Mouse (Mus musculus): ENCODE measurements around the gene Ltbp4.

Ltbp4 gene

DNA sequence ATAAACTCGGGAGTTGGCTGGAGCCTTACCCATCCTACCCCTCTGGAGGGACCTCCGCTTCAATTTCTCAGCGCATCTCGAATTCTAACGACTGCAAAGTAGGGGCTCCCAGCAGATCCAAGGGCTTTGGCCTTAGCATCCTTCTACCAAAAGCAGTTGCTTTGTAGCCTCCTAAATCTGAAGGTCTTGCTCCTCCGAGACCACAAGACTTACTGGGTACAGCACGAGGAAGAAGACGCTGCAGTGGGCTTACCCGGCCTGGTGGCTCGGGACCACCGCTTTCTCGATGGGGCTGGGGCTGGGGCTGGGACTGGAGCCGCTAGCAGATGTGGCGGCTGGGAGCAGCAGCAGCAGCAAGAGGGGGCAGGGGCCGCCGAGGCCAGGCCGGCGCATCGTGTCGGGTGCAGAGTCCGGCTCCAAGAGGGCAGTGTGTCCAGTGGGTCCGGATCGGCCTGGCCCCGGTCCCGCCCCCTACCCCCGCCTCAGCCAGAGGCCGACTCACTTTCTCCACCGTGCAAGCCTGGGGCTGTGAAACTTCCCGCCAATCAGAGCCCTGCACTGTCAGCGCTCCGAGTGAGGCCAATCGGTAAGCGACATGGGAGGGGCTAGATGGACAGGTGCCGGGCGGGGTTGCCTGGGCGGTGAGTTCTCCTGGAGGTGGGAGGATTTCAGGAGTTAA is at the start of gene Ltbp4:
Gene Ltbp4, minus strand, starts transcription at position 518 of the 679 bp plus-strand sequence.
- DNase-seq (ENCODE audit: low spot score): no peak

DNA sequence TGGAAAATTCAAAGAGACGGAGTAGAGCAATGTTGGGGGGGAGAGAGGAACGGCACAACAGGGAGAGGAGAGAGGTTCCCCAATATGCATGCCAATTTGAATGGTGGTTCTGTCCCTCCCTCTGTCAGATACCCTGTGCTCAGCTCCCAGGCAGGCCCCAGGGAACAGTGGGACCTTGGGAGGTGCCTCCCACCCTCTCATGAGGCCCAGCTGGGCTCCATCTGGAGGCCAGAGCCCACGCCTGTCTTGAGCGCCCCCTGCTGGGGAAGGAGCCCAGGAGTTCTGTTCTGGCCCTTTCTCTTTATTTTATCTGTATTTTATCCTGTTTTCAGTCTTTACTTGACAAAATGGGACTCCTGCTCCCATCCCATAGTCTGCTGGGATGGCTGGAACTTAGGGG is 47.2 kb upstream of the Ltbp4 start:
- no peak for DNase-seq (ENCODE audit: low spot score)

- DNase-seq (ENCODE audit: low spot score): no peak
Observed at GRCm38 (mm10) chr7:27384134-27384533, 46.6 kb upstream of the Ltbp4 start.

- no peak for DNase-seq (ENCODE audit: low spot score)
Observed at GRCm38 (mm10) chr7:27383233-27383632, 45.7 kb upstream of the Ltbp4 start.

GRCm38 (mm10) chr7:27381560-27381959 is 44.1 kb upstream of the Ltbp4 start:
- no peak for DNase-seq (ENCODE audit: low spot score)

DNA sequence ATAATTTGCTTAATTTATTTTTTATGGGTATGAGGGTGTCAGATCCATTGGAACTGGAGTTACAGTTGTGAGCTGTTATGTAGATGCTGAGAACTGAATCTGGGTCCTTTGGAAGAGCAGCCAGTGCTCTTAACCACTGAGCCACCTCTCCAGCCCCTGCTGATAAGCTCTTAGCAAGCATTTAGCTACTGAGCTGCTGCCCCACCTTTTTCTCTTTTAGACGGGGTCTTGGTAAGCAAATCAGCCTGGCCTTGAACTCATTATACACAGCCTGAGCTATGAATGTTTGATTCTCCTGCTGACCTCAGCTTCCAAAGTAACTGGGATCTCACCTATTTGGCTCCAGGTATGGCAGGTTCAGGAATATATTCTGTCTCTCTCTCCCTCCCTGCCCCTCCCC is 43.5 kb upstream of the Ltbp4 start:
- DNase-seq (ENCODE audit: low spot score): no peak

- DNase-seq (ENCODE audit: low spot score): no peak
Observed at GRCm38 (mm10) chr7:27379836-27380235, 42.3 kb upstream of the Ltbp4 start.

- no peak for DNase-seq (ENCODE audit: low spot score)
Observed at GRCm38 (mm10) chr7:27378431-27378830, 40.9 kb upstream of the Ltbp4 start.

DNA sequence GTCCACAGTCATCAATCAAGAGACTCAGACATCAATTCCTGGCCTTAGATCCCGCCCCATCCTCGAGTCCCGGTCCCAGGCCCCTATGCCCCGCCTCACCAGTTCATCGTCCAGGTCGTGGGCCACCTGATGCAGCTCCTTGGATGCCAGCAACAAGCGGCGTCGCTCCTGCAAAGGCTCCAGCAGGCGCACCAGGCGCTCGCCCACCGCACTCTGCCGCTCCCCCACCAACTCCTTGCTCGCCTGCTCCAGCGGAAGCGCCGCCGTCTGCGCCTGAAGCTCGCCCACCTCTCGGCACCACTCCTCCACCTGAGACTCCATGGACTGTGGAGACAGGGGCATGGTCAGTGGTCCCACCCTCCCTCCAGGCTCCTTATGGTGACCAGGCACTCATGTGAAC is 37.8 kb upstream of the Ltbp4 start:
- DNase-seq (ENCODE audit: low spot score): no peak

DNA sequence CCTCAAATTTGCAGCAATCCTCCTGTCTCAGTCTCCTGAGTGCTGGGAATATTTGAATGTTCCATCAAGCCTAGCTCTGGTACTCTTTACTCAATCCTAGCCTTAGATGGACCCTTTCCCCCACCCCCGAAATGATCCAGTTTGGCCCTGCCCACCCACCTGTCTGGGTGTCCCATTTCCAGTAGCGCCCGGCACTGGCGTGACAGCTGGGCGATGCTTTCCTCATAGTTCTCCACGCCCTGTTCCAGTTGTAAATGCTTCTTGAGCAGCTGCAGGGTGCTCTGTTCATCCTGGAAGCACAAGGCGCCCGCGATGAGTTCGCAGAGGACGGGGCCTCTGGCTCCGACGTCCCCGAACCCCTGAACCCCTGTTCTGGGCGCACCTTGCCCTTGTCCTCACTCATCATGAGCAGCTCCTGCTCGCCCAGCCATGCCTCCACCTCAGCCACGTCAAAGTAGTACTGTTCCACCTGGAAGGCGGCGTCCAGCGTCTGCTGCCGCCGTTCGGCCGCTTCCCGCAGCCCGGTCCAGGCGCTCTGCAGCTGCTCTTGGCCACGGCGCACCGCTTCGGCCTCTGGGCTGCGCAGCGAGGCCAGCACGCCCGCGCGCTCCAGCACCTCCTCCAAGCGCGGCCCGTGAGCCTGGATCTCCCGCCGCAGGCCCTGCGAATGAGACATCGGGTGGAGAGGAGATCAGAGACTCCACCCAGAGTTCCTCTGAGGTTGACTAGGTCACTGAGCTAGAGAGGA is 34.4 kb upstream of the Ltbp4 start:
- no peak for DNase-seq (ENCODE audit: low spot score)

DNA sequence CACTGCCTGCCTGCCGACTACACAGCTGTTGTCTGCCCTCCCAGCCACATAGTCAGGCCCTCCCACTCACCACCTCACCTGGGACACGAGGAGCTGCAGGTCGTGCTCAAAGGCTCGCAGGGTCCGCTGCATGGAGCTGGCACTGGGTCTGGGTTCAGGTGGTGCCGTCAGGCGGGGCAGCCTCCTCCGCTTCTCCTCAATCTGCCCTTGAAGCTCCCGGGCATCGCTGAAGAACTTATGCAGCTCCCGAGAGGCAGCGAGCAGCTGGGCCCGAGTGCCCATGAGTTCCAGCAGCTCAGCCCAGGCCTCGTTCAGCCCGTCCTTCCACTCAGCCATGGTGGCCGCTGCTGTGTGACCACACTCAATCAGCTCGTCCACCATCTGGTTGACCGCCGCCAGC is 31.6 kb upstream of the Ltbp4 start:
- DNase-seq (ENCODE audit: low spot score): no peak

DNA sequence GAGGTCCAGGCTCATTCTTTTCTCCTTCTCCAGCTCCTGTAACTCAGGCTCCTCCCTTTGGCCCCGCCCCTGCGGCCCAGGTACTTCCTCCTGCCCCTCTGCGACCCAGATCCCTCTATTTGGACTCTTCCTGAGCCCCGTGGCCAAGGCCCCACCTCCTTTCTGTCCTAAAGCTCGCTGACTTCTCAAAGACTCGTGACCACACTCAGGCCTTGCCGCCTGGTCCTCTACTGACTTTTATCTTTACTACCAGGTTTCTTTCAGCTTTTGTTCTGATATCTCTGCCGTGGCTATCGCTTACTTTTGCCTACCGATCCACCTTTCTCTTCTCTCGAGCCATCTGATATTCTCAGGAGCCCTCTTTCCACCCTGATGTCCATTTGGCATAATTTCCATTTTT is 30.5 kb upstream of the Ltbp4 start:
- DNase-seq (ENCODE audit: low spot score): no peak

DNA sequence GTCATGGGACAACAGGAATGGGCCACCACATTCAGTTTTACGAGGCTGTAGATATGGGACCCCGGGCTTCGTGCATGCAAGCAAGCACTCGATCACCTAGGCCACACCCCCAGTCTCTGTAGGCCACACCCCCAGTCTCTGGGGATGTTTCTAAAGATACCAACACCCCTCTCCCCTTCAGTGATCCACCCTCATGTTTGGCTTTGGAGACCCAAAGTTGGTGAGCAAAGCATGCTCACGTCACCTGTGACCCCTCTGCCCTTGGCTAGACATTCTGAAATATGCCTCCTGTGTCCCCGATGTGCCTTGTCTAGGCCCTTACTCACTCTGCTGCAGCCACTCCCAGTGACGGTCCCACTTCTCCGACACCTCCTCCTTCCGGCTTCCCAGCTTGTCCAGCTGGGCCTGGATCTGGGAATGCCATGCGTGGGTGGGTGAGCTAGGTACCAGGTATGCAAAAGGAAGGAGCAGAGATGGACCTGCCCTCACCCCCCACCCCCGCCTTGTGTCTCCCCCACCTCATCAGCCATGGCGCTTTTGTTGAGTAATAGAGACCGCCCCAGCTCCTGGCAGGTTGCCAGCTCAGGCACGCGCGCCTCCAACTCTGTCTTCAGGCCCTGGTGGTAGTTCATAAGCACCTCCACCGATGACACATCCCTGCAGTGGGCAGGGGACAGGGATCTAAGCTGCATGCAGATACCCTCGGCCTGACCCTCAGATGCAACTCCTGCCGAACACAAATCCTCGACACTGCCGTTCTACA is 28.8 kb upstream of the Ltbp4 start:
- no peak for DNase-seq (ENCODE audit: low spot score)

GRCm38 (mm10) chr7:27364379-27364778 is 26.9 kb upstream of the Ltbp4 start:
- no peak for DNase-seq (ENCODE audit: low spot score)

DNA sequence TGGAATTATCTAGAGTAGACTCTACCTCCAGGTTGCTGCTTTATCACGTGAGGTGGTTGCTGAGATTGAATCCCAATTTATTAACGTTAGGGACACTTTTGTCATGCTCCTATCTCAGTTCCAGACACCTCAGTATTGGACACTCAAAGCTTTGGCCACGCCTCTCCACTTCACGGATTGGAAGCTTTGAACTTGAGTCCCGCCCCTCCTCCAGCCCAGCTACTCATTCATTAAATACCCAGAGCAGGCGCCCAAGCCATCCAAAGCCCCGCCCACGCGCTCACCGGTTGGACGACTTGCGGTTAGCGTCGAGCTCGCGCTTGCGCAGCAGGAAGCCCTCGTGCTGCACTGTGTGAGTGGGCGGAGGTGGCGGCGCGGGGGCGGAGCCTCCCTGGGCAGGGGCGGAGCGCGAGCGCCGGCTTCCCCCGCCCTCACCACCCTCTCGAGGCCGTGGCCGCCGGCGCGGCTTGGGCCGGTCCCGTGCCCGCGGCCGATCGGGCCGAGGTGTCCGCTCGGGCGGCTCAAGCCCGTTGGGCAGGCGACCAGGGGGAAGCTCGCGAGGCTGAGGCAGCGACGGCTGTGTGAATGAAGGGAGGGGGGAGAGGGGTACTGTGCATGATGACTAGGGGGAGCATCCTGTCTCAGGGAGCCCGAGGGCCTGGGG is 23.9 kb upstream of the Ltbp4 start:
- DNase-seq (ENCODE audit: low spot score): peak; percentile 93

- DNase-seq (ENCODE audit: low spot score): no peak
Observed at GRCm38 (mm10) chr7:27360749-27361148, 23.3 kb upstream of the Ltbp4 start.

DNA sequence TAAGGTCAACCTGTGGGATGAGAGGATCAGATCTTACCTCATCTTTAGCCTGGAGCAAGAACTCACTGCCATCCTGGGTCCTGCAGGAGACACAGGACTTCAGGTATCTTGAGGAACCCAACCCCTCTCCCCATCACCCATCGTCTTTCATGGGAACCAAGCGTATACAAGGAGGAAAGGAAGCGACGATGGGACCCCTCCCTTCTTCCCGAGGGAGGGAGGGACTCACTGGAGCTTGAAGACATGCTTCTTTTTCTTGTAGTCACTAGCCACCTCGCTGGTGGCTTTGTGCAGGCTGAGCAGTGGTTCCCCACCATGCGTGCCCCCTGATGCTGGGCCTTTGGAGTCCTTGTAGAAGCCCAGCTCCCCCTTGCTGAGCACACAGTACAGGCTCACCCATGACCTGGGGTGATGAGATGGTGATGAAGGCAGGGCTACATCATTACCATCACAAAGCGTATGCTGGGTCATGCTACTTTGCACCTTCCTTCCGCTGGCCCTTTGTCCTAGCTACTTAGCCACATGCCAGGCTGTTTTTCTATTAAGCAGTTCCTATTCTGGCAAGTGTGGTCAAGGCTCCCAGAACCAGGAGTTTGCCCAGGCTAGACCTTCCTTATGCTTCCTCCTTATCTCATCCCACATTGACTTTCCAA is 22.3 kb upstream of the Ltbp4 start:
- no peak for DNase-seq (ENCODE audit: low spot score)

DNA sequence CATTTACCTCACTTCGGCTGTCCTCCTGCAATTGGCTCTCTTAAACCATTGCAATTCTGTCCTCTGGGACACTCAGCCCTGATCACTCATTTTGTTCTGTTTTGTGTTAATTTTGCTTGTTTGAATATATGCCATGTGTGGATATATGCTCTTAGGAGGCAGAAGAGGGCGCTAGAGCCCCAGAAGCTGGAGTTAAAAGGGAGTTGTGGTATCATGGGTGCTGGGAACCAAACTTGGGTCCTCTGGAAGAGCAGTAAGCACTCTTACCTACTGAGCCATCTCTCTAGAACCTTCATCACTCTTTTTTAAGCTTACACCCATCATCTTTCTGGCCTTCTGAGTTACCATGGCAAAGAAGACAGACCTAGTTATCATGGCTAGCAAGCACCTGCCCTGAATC is 21.7 kb upstream of the Ltbp4 start:
- DNase-seq (ENCODE audit: low spot score): no peak

- no peak for DNase-seq (ENCODE audit: low spot score)
Observed at GRCm38 (mm10) chr7:27357595-27357978, 20.1 kb upstream of the Ltbp4 start.

GRCm38 (mm10) chr7:27356861-27357594 is 19.5 kb upstream of the Ltbp4 start, which contains the start of gene Gm20479:
Gene Gm20479, minus strand, starts transcription at chr7:27357419.
- no peak for DNase-seq (ENCODE audit: low spot score)

GRCm38 (mm10) chr7:27356248-27356647 is 18.8 kb upstream of the Ltbp4 start:
- DNase-seq (ENCODE audit: low spot score): no peak
